Mouse (Mus musculus) ES-E14 (cell line): Measurements from ENCODE around the gene Pomgnt1. TPM values are rescaled to one million over a fixed set of nuclear protein-coding genes. Genes with fewer than 3 reads are reported as not detected.

ENCODE experiments used
- DNase-seq: peaks from one replicate; pipeline ENCODE4 v3.0.0-alpha.2; 2013; ENCODE audit warnings: low read depth, low spot score
- H3K27ac ChIP-seq: 2 replicates; pipeline ENCODE4 v1.5.1; 2012; ENCODE audit warnings: low read depth, mild to moderate bottlenecking, low read length, moderate library complexity, mixed read lengths; ENCODE audit not compliant: poor library complexity, insufficient read depth, severe bottlenecking
- H3K36me3 ChIP-seq: 2 replicates; pipeline ENCODE4 v1.6.1; 2012; ENCODE audit warnings: mild to moderate bottlenecking, low read length, moderate library complexity, mixed read lengths; ENCODE audit not compliant: control insufficient read depth, poor library complexity, insufficient read depth, severe bottlenecking
- H3K4me1 ChIP-seq, 2 experiments: fragments of 150-350 bp in 1 of 2; sonication (generic) in 1 of 2; 2 replicates each; pipeline ENCODE4 v1.6.1; 2012; ENCODE audit warnings: low read length in 2 of 2, mild to moderate bottlenecking in 1 of 2, mixed read lengths in 1 of 2; ENCODE audit not compliant: control insufficient read depth in 2 of 2, insufficient read depth in 2 of 2, poor library complexity in 1 of 2
- H3K4me3 ChIP-seq, 2 experiments: fragments of 150-350 bp in 1 of 2; sonication (generic) in 1 of 2; 2 replicates each; pipeline ENCODE4 v1.5.1; 2012; ENCODE audit warnings: low read length in 2 of 2, low read depth in 1 of 2, mild to moderate bottlenecking in 1 of 2, mixed read lengths in 1 of 2; ENCODE audit not compliant: insufficient read depth in 1 of 2, poor library complexity in 1 of 2, severe bottlenecking in 1 of 2
- H3K9ac ChIP-seq: 2 replicates; pipeline ENCODE4 v1.6.1; 2012; ENCODE audit warnings: low read depth, mild to moderate bottlenecking, low read length, mixed read lengths; ENCODE audit not compliant: poor library complexity, insufficient read depth, severe bottlenecking
- H3K9me3 ChIP-seq: fragments of 150-350 bp; sonication (generic); 2 replicates; pipeline ENCODE4 v1.6.1; 2012; ENCODE audit warnings: low read depth, mild to moderate bottlenecking, low read length; ENCODE audit not compliant: control insufficient read depth, insufficient read depth
- CHD2 ChIP-seq: IDR thresholded peaks from 2 replicates; pipeline ENCODE4 v1.6.1; 2014; ENCODE audit warnings: mild to moderate bottlenecking, low read depth, low read length, inconsistent platforms
- HCFC1 ChIP-seq: IDR thresholded peaks from 2 replicates; pipeline ENCODE4 v1.6.1; 2012; ENCODE audit warnings: low read length, inconsistent platforms, borderline replicate concordance; ENCODE audit not compliant: insufficient read depth
- MAFK ChIP-seq: IDR thresholded peaks from 2 replicates; pipeline ENCODE4 v1.6.1; 2014; ENCODE audit warnings: mild to moderate bottlenecking, low read depth, low read length, inconsistent platforms; ENCODE audit not compliant: insufficient read depth
- ZC3H11A ChIP-seq: IDR thresholded peaks from 2 replicates; pipeline ENCODE4 v1.6.1; 2012; ENCODE audit warnings: low read depth, mild to moderate bottlenecking, inconsistent platforms, low read length, borderline replicate concordance
- ZNF384 ChIP-seq: IDR thresholded peaks from 2 replicates; pipeline ENCODE4 v1.6.1; 2012; ENCODE audit warnings: low read depth, low read length, inconsistent platforms
- in situ Hi-C, 2 experiments: fragments of 600-800 bp; cut with MboI; formaldehyde crosslinking; loops; one replicate each; pipeline ENCODE4 v1.15.1; 2025; ENCODE audit warnings: low sequenced_read_pairs in 2 of 2, inconsistent platforms in 1 of 2; ENCODE audit not compliant: unreplicated experiment in 2 of 2
- total RNA-seq: library from RNA; depleted of rRNA; stranded (reverse); fragments of 300-350 nt; gene quantifications from 2 replicates; pipeline ENCODE4 v1.2.3, GENCODE M21; 2012

Pomgnt1 gene
- total RNA-seq, 1 experiment: 48.6 TPM

- Histone ChIP-seq H3K27ac (peak overlapping the region; percentile 54; the same call in 1 of the 2 replicates), H3K4me1 (peaks cover 0 to 10% of the 10 kb centered on the region in 2 experiments; a peak in 1 of 4 replicates), H3K9ac (peak overlapping the region; percentile 95), H3K4me3 (peak overlapping the region; percentile 91 to 98), H3K36me3 (peaks cover 39% of the 10 kb centered on the region), H3K9me3 (no peaks in the 10 kb centered on the region)
- in situ Hi-C loops: no loop called here
- DNase-seq: no peak
- no peak for TF ChIP-seq MAFK
- TF ChIP-seq CHD2: no peak
- no peak for TF ChIP-seq ZNF384
- no peak for TF ChIP-seq HCFC1
- TF ChIP-seq ZC3H11A: no peak
These were observed 27.2 kb downstream of the Pomgnt1 start for GRCm38 (mm10) chr4:116150862-116151221.

DNA sequence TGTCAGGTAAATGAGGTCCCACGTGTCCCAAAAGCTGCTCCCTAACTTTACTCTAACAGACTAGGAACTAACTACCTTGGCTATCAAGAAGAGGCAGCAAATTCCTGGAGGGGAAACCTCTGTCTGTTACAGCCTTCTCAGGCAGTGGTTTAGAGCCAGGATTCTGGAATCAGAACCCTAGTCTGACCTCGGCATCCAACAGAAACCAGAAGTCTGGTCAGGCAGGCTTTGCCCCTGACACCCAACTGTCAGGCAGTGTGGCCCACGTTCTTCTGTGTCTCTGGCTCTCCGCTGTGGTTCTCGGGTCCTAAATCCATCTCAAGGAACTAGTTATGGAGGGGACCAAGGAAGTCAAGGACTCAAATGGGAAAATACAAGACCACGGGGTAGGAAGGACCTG, 27.6 kb downstream of the Pomgnt1 start, which contains the start of gene Lurap1:
Gene Lurap1 (minus strand): TSS at position 101 of the 400 bp plus-strand sequence.
- in situ Hi-C loops: no loop called here
- no peaks in the 10 kb centered on the region for H3K9me3 ChIP-seq
- peaks cover 42% of the 10 kb centered on the region for H3K36me3 ChIP-seq
- H3K9ac ChIP-seq: peak within 1 kb of the TSS; percentile 96
- DNase-seq: no peak
- H3K27ac ChIP-seq: peak within 1 kb of the TSS; percentile 68
- peak within 1 kb of the TSS; percentile 91 to 98 for H3K4me3 ChIP-seq
- H3K4me1 ChIP-seq: peaks cover 0 to 10% of the 10 kb centered on the region in 2 experiments; a peak in 1 of 4 replicates
- no peak for TF ChIP-seq MAFK
- TF ChIP-seq ZNF384: no peak
- TF ChIP-seq HCFC1: no peak
- no peak for TF ChIP-seq ZC3H11A
- TF ChIP-seq CHD2: no peak

DNA sequence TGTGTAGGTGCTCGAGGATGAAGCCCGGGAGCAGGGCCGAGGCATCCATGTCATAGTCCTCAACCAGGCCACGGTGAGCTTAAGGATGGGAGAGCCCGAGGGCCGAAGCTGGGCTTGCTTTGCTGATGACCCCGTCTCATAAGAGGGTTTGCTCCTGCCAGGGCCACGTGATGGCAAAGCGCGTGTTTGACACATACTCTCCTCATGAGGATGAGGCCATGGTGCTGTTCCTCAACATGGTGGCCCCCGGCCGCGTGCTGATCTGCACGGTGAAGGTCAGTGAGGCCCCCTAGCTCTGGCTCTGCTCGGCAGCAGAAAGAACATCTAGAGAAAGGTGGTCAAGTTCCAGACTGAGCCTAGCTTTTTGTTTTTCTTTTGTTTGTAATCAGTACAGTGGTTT, 29.1 kb downstream of the Pomgnt1 start:
- no peak overlapping the region for H3K4me3 ChIP-seq
- no peak overlapping the region for H3K9ac ChIP-seq
- H3K9me3 ChIP-seq: no peaks in the 10 kb centered on the region
- TF ChIP-seq HCFC1 (no peak), ZC3H11A (no peak), ZNF384 (no peak), CHD2 (no peak), MAFK (no peak)
- peaks cover 0 to 10% of the 10 kb centered on the region in 2 experiments; a peak in 1 of 4 replicates for H3K4me1 ChIP-seq
- no peak for DNase-seq
- in situ Hi-C loops: no loop called here
- H3K36me3 ChIP-seq: peaks cover 44% of the 10 kb centered on the region
- H3K27ac ChIP-seq: no peak overlapping the region

- no peak for DNase-seq
- Histone ChIP-seq H3K27ac (no peak overlapping the region), H3K9me3 (no peaks in the 10 kb centered on the region), H3K36me3 (peaks cover 45% of the 10 kb centered on the region), H3K4me1 (no peaks in the 10 kb centered on the region), H3K9ac (no peak overlapping the region), H3K4me3 (no peak overlapping the region)
- TF ChIP-seq MAFK (no peak), ZNF384 (no peak), CHD2 (no peak), ZC3H11A (no peak), HCFC1 (no peak)
- in situ Hi-C loops: no loop called here
These were observed 34.2 kb downstream of the Pomgnt1 start for GRCm38 (mm10) chr4:116157882-116158281.

GRCm38 (mm10) chr4:116159912-116160311, 36.3 kb downstream of the Pomgnt1 start:
- Histone ChIP-seq H3K9me3 (no peaks in the 10 kb centered on the region), H3K36me3 (peaks cover 27% of the 10 kb centered on the region), H3K9ac (no peak overlapping the region), H3K4me3 (no peak overlapping the region), H3K27ac (no peak overlapping the region), H3K4me1 (0 out of 4 replicates have a peak, but pooled peaks cover 0 to 5% of the 10 kb centered on the region in 2 experiments)
- DNase-seq: no peak
- TF ChIP-seq ZC3H11A: 0 out of 2 replicates have a peak, but pooled peaks have one; percentile 1
- no peak for TF ChIP-seq HCFC1
- in situ Hi-C loops: no loop called here
